Mouse (Mus musculus): ENCODE results near the gene Snrnp25.

Gene Snrnp25

DNA sequence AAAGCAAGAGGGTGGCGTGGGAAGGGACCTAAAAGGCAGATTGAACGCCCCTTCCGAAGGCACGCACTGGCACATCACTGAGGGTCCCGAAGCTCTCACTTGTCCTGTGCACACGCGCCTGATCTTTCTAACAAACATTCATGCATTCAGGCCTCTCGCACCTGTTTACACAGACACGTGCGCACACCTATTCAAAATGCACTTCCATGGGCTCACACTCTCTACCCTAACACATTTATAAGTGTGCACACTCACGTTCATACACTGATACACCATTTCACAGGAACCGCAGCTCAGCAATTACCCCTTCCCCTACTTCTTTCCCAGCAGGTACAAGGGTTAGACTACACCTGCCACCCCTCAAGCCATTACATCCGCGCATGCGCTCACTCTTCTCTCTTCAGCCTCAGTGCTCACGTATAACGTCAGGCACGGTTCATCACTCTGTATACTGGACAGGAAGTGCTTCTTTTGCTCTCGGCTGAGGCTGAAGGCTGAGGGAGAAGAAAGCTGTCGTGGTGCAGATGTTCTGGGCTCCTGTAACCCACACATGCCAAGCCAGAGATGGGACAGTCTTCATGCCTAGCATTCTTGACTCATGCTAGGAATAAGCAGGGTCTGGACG is 17.5 kb downstream of the Snrnp25 start:
- no peak for ATAC-seq (ENCODE audit: insufficient number of reproducible peaks, low FRiP score, low TSS enrichment)

DNA sequence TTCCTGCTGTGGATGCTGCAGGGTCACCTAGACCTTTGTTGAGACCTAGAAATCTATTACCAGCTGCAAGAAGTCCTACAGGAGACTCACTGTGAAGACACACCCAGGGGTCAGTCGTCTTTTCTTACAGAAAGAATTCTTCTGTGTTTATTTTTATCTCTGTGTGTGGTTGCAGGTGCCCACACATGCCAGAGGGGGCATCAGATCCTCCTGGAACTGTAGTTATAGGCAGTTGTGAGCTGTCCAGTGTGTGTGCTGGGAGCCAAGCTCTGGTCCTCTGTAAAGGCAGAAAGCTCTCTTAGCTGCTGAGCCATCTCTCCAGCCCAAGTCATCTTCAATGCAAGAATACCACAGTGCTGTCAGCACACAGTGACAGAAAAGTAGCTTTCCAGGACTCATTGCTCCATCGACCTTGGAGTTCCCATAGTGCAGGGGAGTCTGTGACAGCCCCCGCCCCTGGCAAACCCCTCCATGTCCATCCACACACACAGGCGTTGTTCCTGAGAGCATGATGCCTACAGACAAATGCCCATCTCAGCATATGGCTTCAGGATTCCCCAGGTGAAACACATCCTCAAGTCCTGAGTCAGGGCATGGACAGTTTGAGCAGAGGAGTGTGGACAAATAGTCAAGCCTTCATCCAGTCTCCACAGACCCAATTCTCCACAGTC is 18.2 kb downstream of the Snrnp25 start:
- ATAC-seq (ENCODE audit: insufficient number of reproducible peaks, low FRiP score, low TSS enrichment) = no peak

- ATAC-seq (ENCODE audit: insufficient number of reproducible peaks, low FRiP score, low TSS enrichment) = no peak
These were observed 19.4 kb downstream of the Snrnp25 start for GRCm38 (mm10) chr11:32224468-32225139.

GRCm38 (mm10) chr11:32225222-32226104 is 20.2 kb downstream of the Snrnp25 start:
- no peak for ATAC-seq (ENCODE audit: insufficient number of reproducible peaks, low FRiP score, low TSS enrichment)

GRCm38 (mm10) chr11:32226124-32226871 is 21.1 kb downstream of the Snrnp25 start, which contains the start of gene Mpg:
TSS of gene Mpg (plus strand) at chr11:32226505.
- peak; percentile 74 for ATAC-seq (ENCODE audit: insufficient number of reproducible peaks, low FRiP score, low TSS enrichment)

GRCm38 (mm10) chr11:32227041-32227440 is 21.8 kb downstream of the Snrnp25 start:
- ATAC-seq (ENCODE audit: insufficient number of reproducible peaks, low FRiP score, low TSS enrichment) = peak; percentile 42; the same call in 1 of the 2 replicates

- no peak for ATAC-seq (ENCODE audit: insufficient number of reproducible peaks, low FRiP score, low TSS enrichment)
These were observed 22.3 kb downstream of the Snrnp25 start for GRCm38 (mm10) chr11:32227555-32227954.

DNA sequence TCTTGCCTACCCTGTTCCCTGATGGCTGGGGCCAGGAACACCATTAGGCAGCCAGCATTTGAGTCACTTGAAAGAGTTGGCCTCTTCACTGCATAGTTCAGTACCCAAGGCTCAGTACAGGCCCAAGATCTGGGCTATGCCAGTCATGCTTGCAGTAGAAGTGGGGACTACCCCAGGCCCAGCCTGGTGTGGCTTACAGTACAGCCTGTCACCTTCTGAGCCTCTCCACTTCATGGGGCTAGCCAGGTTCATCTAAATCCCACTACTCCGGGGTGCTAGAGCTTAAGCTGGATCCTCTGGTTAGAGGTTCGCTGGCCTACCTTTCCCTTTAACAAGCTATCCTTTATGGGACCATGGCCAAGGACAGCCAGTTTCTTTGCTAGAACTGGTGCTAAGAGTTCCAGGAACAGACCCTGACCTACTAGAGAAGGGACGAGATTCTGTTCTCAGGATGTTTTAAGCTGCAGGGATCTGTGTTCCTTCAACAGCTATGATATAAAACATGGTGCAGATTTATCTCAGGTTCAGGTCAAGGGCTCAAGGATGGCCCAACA is 23.2 kb downstream of the Snrnp25 start:
- ATAC-seq (ENCODE audit: insufficient number of reproducible peaks, low FRiP score, low TSS enrichment) = no peak

GRCm38 (mm10) chr11:32230220-32230619 is 25.0 kb downstream of the Snrnp25 start:
- no peak for ATAC-seq (ENCODE audit: insufficient number of reproducible peaks, low FRiP score, low TSS enrichment)

GRCm38 (mm10) chr11:32231125-32231524 is 25.9 kb downstream of the Snrnp25 start:
- ATAC-seq (ENCODE audit: insufficient number of reproducible peaks, low FRiP score, low TSS enrichment) = no peak

DNA sequence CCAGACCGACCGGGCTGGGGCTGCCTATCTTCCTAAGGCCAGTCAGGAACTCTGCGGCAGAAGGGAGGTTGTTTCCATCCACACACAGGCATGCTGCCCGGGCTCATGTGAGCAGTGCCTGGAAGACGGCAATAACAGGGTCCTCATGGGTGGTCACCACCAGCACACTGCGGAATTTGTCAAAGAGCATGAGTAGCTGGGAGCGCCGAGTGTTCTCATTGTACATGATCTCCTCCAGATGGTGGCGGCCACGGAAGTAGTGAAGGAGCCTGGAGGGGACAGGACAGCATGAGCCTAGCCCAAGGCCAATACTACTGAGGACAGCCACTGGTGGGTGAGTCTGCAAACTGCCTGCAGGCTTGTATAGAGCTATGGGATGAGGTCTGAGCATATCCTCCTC is 27.6 kb downstream of the Snrnp25 start:
- no peak for ATAC-seq (ENCODE audit: insufficient number of reproducible peaks, low FRiP score, low TSS enrichment)

DNA sequence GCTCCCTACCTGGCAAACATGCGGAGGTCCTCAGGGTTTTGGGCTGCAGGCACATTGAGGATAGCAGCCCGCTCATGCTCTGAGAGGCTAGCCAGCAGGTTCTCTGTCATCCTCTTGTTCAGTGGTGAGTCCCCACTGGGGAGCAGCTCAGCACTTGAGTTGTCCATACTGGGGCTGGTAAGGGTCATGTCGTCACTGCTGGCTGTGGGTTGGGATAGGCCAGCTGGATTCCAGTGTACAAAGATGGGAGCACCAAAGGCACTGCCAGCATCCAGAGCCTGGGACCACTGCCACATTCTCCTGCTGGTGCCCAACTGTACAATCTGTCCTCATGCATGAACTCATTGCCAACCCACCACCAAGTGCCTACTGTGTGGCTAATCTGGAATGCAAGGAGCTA is 28.7 kb downstream of the Snrnp25 start:
- no peak for ATAC-seq (ENCODE audit: insufficient number of reproducible peaks, low FRiP score, low TSS enrichment)

- ATAC-seq (ENCODE audit: insufficient number of reproducible peaks, low FRiP score, low TSS enrichment) = no peak
These were observed 29.7 kb downstream of the Snrnp25 start for GRCm38 (mm10) chr11:32234816-32235485.

DNA sequence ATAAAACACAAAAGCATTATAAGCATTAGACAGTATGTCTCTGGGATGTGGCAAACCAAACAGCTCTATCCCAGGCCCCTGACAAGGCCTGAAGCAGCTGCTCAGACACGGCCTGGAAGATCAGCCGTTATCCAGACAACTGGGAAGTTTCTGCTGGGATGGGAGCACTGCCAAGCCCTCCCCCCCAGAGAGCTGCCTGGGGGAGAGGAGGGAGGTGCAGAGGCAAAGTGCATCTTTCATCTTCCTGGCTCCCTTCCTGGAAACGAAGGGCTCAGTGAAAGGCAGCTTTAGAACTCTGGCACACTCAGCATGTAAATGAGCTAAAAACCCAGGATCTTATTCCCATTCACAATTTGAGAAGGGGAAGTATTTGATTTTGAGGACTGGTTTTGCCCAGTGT is 30.4 kb downstream of the Snrnp25 start:
- ATAC-seq (ENCODE audit: insufficient number of reproducible peaks, low FRiP score, low TSS enrichment) = no peak

DNA sequence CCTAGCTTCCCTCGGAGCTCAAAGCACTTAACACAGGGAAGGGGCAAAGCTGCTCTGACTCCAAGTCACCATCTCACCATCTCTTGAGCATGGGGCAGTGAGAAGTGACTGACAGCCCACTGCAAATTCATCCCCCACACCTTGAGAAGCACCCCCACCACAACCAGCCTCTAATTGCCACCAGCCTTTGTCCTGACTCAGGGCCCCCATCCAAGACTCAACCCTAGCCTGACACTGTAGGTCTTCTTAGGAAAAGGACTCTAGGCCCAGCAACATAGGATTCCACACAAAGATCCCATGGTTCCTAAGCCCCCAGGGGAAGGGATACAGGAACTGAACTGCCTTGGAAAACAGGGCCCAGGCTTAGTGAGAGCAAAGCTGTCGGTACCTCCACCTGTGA is 30.9 kb downstream of the Snrnp25 start:
- no peak for ATAC-seq (ENCODE audit: insufficient number of reproducible peaks, low FRiP score, low TSS enrichment)

DNA sequence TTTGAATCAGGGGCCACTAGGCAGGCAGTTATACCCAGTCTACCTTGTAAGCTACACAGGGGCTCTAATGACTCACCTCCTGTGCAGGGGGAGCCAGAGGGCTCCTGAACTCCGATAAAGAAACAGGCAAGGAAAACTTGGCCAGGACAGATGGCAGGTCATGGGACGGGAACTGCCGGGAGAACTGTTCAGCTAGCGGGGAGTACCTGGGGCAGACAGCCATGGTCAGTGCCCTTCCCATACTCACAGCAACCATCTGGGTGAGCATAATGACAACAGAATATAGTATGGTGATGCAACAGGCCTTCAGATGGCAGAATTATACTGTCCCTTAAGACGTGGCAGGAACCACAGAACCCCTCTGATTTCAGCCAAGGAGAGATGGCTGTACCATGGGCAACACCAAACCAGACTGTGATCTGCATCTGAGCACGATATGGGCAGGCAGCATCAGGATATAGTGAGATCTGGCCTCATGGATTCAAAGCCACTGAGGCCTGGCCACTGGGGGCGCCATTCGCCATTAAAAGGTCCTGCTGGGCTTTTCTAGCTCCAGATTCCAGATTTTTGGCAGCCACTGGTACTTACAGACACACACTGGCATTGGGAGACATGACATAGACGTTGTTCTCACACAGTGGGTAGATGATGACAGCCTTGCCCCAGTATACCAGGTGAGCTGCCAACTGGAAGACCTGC is 31.6 kb downstream of the Snrnp25 start:
- ATAC-seq (ENCODE audit: insufficient number of reproducible peaks, low FRiP score, low TSS enrichment) = no peak

DNA sequence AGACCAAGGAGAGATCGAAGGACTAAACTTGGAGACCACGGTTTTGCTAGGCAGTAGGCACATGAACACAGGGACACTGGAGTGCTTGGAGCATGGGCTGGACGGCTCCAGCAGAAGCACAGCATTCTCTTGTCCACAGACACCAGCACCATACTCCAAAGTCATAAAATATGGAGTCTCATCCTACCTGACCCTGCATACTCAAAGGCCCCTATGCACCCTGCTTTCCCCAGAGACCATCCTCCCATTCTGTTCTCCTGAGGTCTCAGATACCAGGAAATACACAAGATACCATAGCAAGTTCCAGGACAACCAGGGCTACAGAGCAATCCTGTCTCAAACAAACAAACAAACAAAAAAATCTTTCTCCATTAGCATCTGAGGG is 32.2 kb downstream of the Snrnp25 start:
- ATAC-seq (ENCODE audit: insufficient number of reproducible peaks, low FRiP score, low TSS enrichment) = no peak

DNA sequence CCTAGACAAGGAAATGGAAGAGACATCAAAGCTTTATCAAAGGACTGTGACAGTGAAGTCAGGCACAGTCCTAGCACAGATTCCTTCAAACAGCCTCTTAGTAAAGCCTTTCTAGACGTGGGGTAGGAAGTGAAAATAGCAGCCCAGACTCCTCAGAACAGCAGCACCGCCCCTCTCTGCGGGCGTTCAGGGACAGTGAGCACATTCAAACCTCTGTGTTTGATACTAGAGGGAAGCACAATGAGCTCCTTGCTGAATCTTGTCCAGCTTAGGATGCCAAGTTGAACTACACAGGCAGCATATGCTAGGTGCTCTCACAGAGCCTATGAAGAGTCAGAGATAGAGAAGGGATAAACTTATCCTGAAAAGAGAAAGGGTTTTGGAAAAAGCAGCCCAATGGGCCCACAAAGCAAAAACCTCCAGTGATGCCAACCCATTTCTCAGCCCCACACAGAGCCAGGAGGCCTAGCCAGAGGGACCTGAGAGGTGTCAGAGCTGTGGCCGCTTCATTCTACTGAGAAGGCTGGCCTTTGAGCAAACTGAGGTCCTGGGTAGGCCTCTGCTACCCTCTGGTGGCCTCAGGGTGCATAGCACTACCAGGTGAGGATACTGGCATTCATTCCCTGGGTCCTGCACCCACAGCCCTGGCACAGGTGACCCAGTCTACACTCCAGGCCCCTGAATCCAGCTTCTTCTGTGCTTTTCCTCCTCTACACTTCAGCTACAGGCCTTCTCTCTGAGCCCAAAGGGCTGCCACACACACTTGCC is 33.1 kb downstream of the Snrnp25 start:
- ATAC-seq (ENCODE audit: insufficient number of reproducible peaks, low FRiP score, low TSS enrichment) = peak; percentile 75

All from cerebellum, adult (tissue).